9 mouse cellular contexts compared by ENCODE assay signal in the genomic region with DNA sequence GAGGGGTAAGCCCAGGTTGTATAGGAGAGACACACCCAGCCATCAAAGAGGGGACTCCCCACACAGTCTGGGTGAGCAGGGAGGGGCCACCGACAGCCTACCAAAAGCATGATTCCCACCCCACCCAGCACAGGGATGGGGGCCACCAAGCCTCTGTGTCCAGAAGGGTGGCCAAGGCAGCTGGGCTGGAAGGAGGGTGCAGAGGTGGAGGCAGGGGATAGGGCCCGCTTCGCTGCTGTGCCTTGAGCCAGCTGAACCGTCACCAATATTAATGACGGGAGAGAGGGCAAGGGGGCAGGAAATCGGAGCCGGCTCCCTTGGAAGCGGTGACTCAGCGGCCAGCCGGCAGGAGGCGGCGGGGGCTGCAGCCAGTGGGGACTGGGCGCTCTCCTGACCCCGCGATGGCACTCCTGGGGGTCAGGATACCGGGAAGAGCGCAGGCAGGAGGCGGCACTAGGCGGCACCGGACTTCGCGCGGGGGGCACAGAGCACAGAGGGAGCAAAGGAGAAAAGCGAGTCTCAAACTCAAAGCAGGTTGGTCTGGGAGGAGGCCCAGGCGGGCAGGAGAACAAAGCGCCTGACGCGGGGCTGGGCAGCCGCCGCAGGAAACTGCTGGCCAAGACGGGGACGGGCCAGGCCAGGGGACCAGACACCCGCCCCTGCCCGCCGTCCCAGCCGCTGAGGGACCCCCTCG. TPM values are rescaled to one million over a fixed set of nuclear protein-coding genes. Genes with fewer than 3 reads are reported as not detected.
A peak's percentile ranks its signal among the peaks of the same experiment; 100 is the strongest.
DNase-seq lines count a peak whose midpoint lies in the region; ATAC-seq and TF ChIP-seq lines count a peak whose summit lies in the region.
"Had no signal": no experiment of that assay in that cellular context is flagged by ENCODE, and none has a peak within 500 bp of the region (broad histone marks: within the 10 kb centered on the region; RNA-seq: fewer than 3 reads in every experiment).

No protein-coding gene starts in this region.

- WGBS in forebrain, embryonic 16.5 days: 2% methylated on average over 37 of the region's 37 CpGs
- 10% methylated on average over 37 of the region's 37 CpGs for WGBS in hindbrain, postnatal 0 days
- WGBS in liver, embryonic 14.5 days (ENCODE audit: insufficient replicate concordance): 3% methylated on average over 33 of the region's 37 CpGs
- WGBS in stomach, embryonic 16.5 days: 3% methylated on average over 37 of the region's 37 CpGs

- no peak for DNase-seq in layer of hippocampus, adult 2 months (ENCODE audit: low spot score in 2 of 2)
- DNase-seq in layer of hippocampus, postnatal 25 days (ENCODE audit: extremely low spot score in 1 of 2, low spot score in 1 of 2): no peak
- peak; percentile 21 for DNase-seq in hindbrain, postnatal 0 days (ENCODE audit: low spot score)
- no peak for DNase-seq in liver, embryonic 14.5 days (ENCODE audit: low read depth in 3 of 3, low spot score in 3 of 3)
- no peak for DNase-seq in urinary bladder, postnatal 14 days (ENCODE audit: low spot score)
- no peak for DNase-seq in right cerebral cortex, postnatal 14 days

- no peak overlapping the region for H3K27ac ChIP-seq in layer of hippocampus, adult 2 months
- H3K27ac ChIP-seq in forebrain, embryonic 16.5 days (ENCODE audit: low read length): no peak overlapping the region
- H3K27ac ChIP-seq in hindbrain, postnatal 0 days: no peak overlapping the region
- no peak overlapping the region for H3K27ac ChIP-seq in liver, embryonic 14.5 days
- H3K27ac ChIP-seq in stomach, embryonic 16.5 days (ENCODE audit: low read length): no peak overlapping the region

- H3K4me1 ChIP-seq in forebrain, embryonic 16.5 days (replicated peaks; ENCODE audit: control insufficient read depth, insufficient read depth, low read length): 0 out of 2 replicates have a peak, but pooled peaks cover 6% of the 10 kb centered on the region
- no peaks in the 10 kb centered on the region for H3K4me1 ChIP-seq in hindbrain, postnatal 0 days (ENCODE audit: insufficient read depth, low read length)
- H3K4me1 ChIP-seq in liver, embryonic 14.5 days (replicated peaks; ENCODE audit: control insufficient read depth in 2 of 2, insufficient read depth in 2 of 2, low read length in 1 of 2): no peaks in the 10 kb centered on the region
- no peaks in the 10 kb centered on the region for H3K4me1 ChIP-seq in stomach, embryonic 16.5 days (ENCODE audit: control insufficient read depth, insufficient read depth, low read length)

- no peaks in the 10 kb centered on the region for H3K36me3 ChIP-seq in forebrain, embryonic 16.5 days (ENCODE audit: control insufficient read depth, insufficient read depth)
- H3K36me3 ChIP-seq in hindbrain, postnatal 0 days (ENCODE audit: insufficient read depth, low read length): no peaks in the 10 kb centered on the region
- H3K36me3 ChIP-seq in liver, embryonic 14.5 days (replicated peaks; ENCODE audit: control insufficient read depth, insufficient read depth, low read depth): no peaks in the 10 kb centered on the region
- no peaks in the 10 kb centered on the region for H3K36me3 ChIP-seq in stomach, embryonic 16.5 days (ENCODE audit: control insufficient read depth, insufficient read depth, low read length)

- peaks cover 9% of the 10 kb centered on the region for H3K27me3 ChIP-seq in forebrain, embryonic 16.5 days (replicated peaks; ENCODE audit: control insufficient read depth, insufficient read depth, low read length)
- H3K27me3 ChIP-seq in hindbrain, postnatal 0 days (ENCODE audit: insufficient read depth, low read length): no peaks in the 10 kb centered on the region
- H3K27me3 ChIP-seq in liver, embryonic 14.5 days (ENCODE audit: control insufficient read depth, insufficient read depth, low read length): peaks cover 16% of the 10 kb centered on the region
- H3K27me3 ChIP-seq in stomach, embryonic 16.5 days (ENCODE audit: control insufficient read depth, insufficient read depth, low read length): no peaks in the 10 kb centered on the region

- peak overlapping the region; percentile 49 for H3K4me2 ChIP-seq in forebrain, embryonic 16.5 days (ENCODE audit: low read length)
- peak overlapping the region; percentile 45 for H3K4me2 ChIP-seq in hindbrain, postnatal 0 days (ENCODE audit: low read depth, low read length)
- peak overlapping the region; percentile 45 for H3K4me2 ChIP-seq in liver, embryonic 14.5 days (ENCODE audit: low read depth)
- peak overlapping the region; percentile 61 for H3K4me2 ChIP-seq in stomach, embryonic 16.5 days (ENCODE audit: low read depth, low read length)

- ATAC-seq in forebrain, embryonic 16.5 days: peak; percentile 38
- peak; percentile 46; the same call in 1 of the 2 replicates for ATAC-seq in hindbrain, postnatal 0 days
- no peak for ATAC-seq in liver, embryonic 14.5 days (ENCODE audit: insufficient read depth)
- peak; percentile 49; the same call in 1 of the 2 replicates for ATAC-seq in stomach, embryonic 16.5 days (ENCODE audit: insufficient read depth, low FRiP score)

- TF ChIP-seq CTCF in layer of hippocampus, adult 2 months (conservative IDR thresholded peaks at IDR 0.05): no peak; the same call in 1 of the 2 replicates
- no peak for TF ChIP-seq CTCF in hindbrain, postnatal 0 days (IDR thresholded peaks at IDR 0.05; ENCODE audit: low read depth)
- TF ChIP-seq CTCF in liver, embryonic 14.5 days (IDR thresholded peaks at IDR 0.05; ENCODE audit: low read depth): no peak

- H3K9ac ChIP-seq in forebrain, embryonic 16.5 days (replicated peaks; ENCODE audit: low read depth, low read length): peak overlapping the region; percentile 43
- no peak overlapping the region for H3K9ac ChIP-seq in hindbrain, postnatal 0 days (replicated peaks; ENCODE audit: low read length)
- H3K9ac ChIP-seq in liver, embryonic 14.5 days (replicated peaks): no peak overlapping the region
- H3K9ac ChIP-seq in stomach, embryonic 16.5 days (ENCODE audit: low read length): peak overlapping the region; percentile 40

- peak overlapping the region; percentile 23; the same call in 1 of the 2 replicates for H3K4me3 ChIP-seq in layer of hippocampus, adult 2 months
- peak overlapping the region; percentile 28 for H3K4me3 ChIP-seq in forebrain, embryonic 16.5 days (replicated peaks; ENCODE audit: low read length)
- H3K4me3 ChIP-seq in hindbrain, postnatal 0 days (ENCODE audit: low read length): peak overlapping the region; percentile 15; the same call in 1 of the 2 replicates
- H3K4me3 ChIP-seq in liver, embryonic 14.5 days (ENCODE audit: insufficient read depth in 1 of 2, low read depth in 2 of 2, low read length in 2 of 2): peak overlapping the region in 1 of 2 experiments; percentile 16; a peak in 1 of 4 replicates
- H3K4me3 ChIP-seq in stomach, embryonic 16.5 days (replicated peaks; ENCODE audit: low read length): peak overlapping the region; percentile 35

- H3K9me3 ChIP-seq in forebrain, embryonic 16.5 days (ENCODE audit: control insufficient read depth, low read length): no peaks in the 10 kb centered on the region
- no peaks in the 10 kb centered on the region for H3K9me3 ChIP-seq in hindbrain, postnatal 0 days (ENCODE audit: low read length)
- H3K9me3 ChIP-seq in liver, embryonic 14.5 days (ENCODE audit: control insufficient read depth, low read length): no peaks in the 10 kb centered on the region
- H3K9me3 ChIP-seq in stomach, embryonic 16.5 days (replicated peaks; ENCODE audit: control insufficient read depth, low read length): no peaks in the 10 kb centered on the region

- TF ChIP-seq EP300 in liver, embryonic 14.5 days (IDR thresholded peaks at IDR 0.05; ENCODE audit: low read depth): no peak

RNA-seq across cellular contexts. Expression of a gene that starts 24.5 kb away (rescaled TPM):
- total RNA-seq in layer of hippocampus, adult 2 months (2021): 1 to 10 TPM; 4.1 TPM
- 1 to 10 TPM; 3.9 to 4.3 TPM for total RNA-seq in layer of hippocampus, postnatal 25 days (2021)
- 3.8 and 4.3 TPM in 2 replicates for polyA plus RNA-seq in forebrain, embryonic 16.5 days (2015; fragmentation: Nextera tagmentation; extraction: Ambion mirVana)
- total RNA-seq in hindbrain, postnatal 0 days (2014; rRNA removed): 6.3 and 10.1 TPM in 2 replicates
- 10.0 and 10.3 TPM in 2 replicates for polyA plus RNA-seq in hindbrain, postnatal 0 days (2015; fragmentation: Nextera tagmentation; extraction: Ambion mirVana)
- 0.05 and 0.12 TPM in 2 replicates for polyA plus RNA-seq in liver, embryonic 14.5 days (2012; rRNA removed)
- polyA plus RNA-seq in liver, embryonic 14.5 days (2014; fragmentation: Nextera tagmentation; extraction: Ambion mirVana): 0.27 TPM in 1 of 2 replicates, not detected in the other
- polyA plus RNA-seq in stomach, embryonic 16.5 days (2015; fragmentation: Nextera tagmentation; extraction: Ambion mirVana): 1.8 and 2.0 TPM in 2 replicates
- total RNA-seq: common myeloid progenitor, adult 5-6 weeks had no signal

RNA-seq across cellular contexts. Expression of a gene that starts 40.3 kb away (rescaled TPM):
- total RNA-seq in layer of hippocampus, adult 2 months (2021): 100 to 1,000 TPM; 183 to 184 TPM
- total RNA-seq in layer of hippocampus, postnatal 25 days (2021): 100 to 1,000 TPM; 167 to 170 TPM
- 479 and 511 TPM in 2 replicates for polyA plus RNA-seq in forebrain, embryonic 16.5 days (2015; fragmentation: Nextera tagmentation; extraction: Ambion mirVana)
- total RNA-seq in hindbrain, postnatal 0 days (2014; rRNA removed): 143 and 182 TPM in 2 replicates
- polyA plus RNA-seq in hindbrain, postnatal 0 days (2015; fragmentation: Nextera tagmentation; extraction: Ambion mirVana): 395 and 396 TPM in 2 replicates
- 294 and 703 TPM in 2 replicates for polyA plus RNA-seq in liver, embryonic 14.5 days (2012; rRNA removed)
- polyA plus RNA-seq in liver, embryonic 14.5 days (2014; fragmentation: Nextera tagmentation; extraction: Ambion mirVana): 654 and 676 TPM in 2 replicates
- 616 and 704 TPM in 2 replicates for polyA plus RNA-seq in stomach, embryonic 16.5 days (2015; fragmentation: Nextera tagmentation; extraction: Ambion mirVana)

Comparison
In these comparisons a context has a peak if more than half of its experiments do, and no peak if none do; other contexts are left out.
1. H3K9ac ChIP-seq: peak in forebrain, embryonic 16.5 days (single experiment) and stomach, embryonic 16.5 days (single experiment); none in hindbrain, postnatal 0 days (single experiment) and liver, embryonic 14.5 days (single experiment).
2. Peak in every context shown above with its lines, with median percentiles within 50 percentile points of each other: H3K4me2 ChIP-seq.